In genomic region chr6:67314697-67315096, GRCm38 (mm10) we compare ENCODE assay signal across 21 mouse cellular contexts.
"Had no signal": no experiment of that assay in that cellular context is flagged by ENCODE, and none has a peak within 500 bp of the region (broad histone marks: within the 10 kb centered on the region; RNA-seq: fewer than 3 reads in every experiment).

No protein-coding gene starts in this region.

- H3K4me3 ChIP-seq: liver, embryonic 13.5 days; liver, embryonic 15.5 days; lung, embryonic 15.5 days; megakaryocyte, embryonic 14.5 days; midbrain, embryonic 13.5 days; midbrain, embryonic 15.5 days; neural tube, embryonic 12.5 days had no signal

- H3K4me1 ChIP-seq: lung, embryonic 15.5 days; midbrain, embryonic 13.5 days; midbrain, embryonic 15.5 days; neural tube, embryonic 12.5 days had no signal

- ATAC-seq: liver, postnatal 0 days; lung, postnatal 0 days; midbrain, embryonic 13.5 days; midbrain, embryonic 15.5 days had no signal

- H3K4me2 ChIP-seq: liver, embryonic 11.5 days; liver, embryonic 13.5 days; liver, embryonic 15.5 days; lung, embryonic 15.5 days; midbrain, embryonic 13.5 days; midbrain, embryonic 15.5 days; neural tube, embryonic 12.5 days had no signal

- H3K9ac ChIP-seq: liver, embryonic 13.5 days; liver, embryonic 15.5 days; liver, postnatal 0 days; lung, embryonic 15.5 days; midbrain, embryonic 13.5 days; midbrain, embryonic 15.5 days; neural tube, embryonic 12.5 days had no signal

- H3K36me3 ChIP-seq: liver, embryonic 13.5 days; liver, embryonic 15.5 days; lung, embryonic 15.5 days; midbrain, embryonic 13.5 days; midbrain, embryonic 15.5 days; neural tube, embryonic 12.5 days had no signal

- H3K27me3 ChIP-seq: liver, embryonic 13.5 days; liver, embryonic 15.5 days; lung, embryonic 15.5 days; megakaryocyte, embryonic 14.5 days; midbrain, embryonic 13.5 days; midbrain, embryonic 15.5 days; neural tube, embryonic 12.5 days had no signal

- H3K9me3 ChIP-seq: liver, embryonic 13.5 days; liver, embryonic 15.5 days; lung, embryonic 15.5 days; megakaryocyte, embryonic 14.5 days; midbrain, embryonic 13.5 days; midbrain, embryonic 15.5 days; neural tube, embryonic 12.5 days had no signal

- H3K27ac ChIP-seq: liver, embryonic 13.5 days; liver, embryonic 15.5 days; lung, embryonic 15.5 days; macrophage; midbrain, embryonic 13.5 days; midbrain, embryonic 15.5 days; neural tube, embryonic 12.5 days had no signal

- DNase-seq: liver, embryonic 13.5 days; liver, postnatal 0 days; lung, adult 2 months; lung, postnatal 14 days; lung, postnatal 36 days; retina, postnatal 1 day; right cerebral cortex, adult 18-20 months; right cerebral cortex, postnatal 25 days; right cerebral cortex, postnatal 4 days; spleen, adult 18-20 months; thymus, adult 2 months; thymus, postnatal 25 days had no signal
